Mouse (Mus musculus): Measurements from ENCODE around the gene Bag6.
A peak's percentile ranks its signal among the peaks of the same experiment; 100 is the strongest.

Gene Bag6

GRCm38 (mm10) chr17:35134801-35135590 is at the start of gene Bag6:
TSS of gene Bag6 (plus strand) at chr17:35135178.
- peak; percentile 83 to 94 for DNase-seq (ENCODE audit: low spot score in 2 of 2)

GRCm38 (mm10) chr17:35085208-35085865 is 49.6 kb upstream of the Bag6 start, which contains the start of gene Ly6g6f:
TSS of gene Ly6g6f (minus strand) at chr17:35085610.
- no peak for DNase-seq (ENCODE audit: low spot score in 2 of 2)

GRCm38 (mm10) chr17:35088151-35088550 is 46.8 kb upstream of the Bag6 start:
- DNase-seq (ENCODE audit: low spot score in 2 of 2): no peak

- DNase-seq (ENCODE audit: low spot score in 2 of 2): peak; percentile 83 to 94
Measured at GRCm38 (mm10) chr17:35088825-35089644, 45.9 kb upstream of the Bag6 start, which contains the start of gene Abhd16a. TSS of gene Abhd16a (plus strand) at chr17:35089263.

GRCm38 (mm10) chr17:35090166-35090932 is 44.6 kb upstream of the Bag6 start:
- DNase-seq (ENCODE audit: low spot score in 2 of 2): no peak

GRCm38 (mm10) chr17:35092403-35093198 is 42.4 kb upstream of the Bag6 start:
- DNase-seq (ENCODE audit: low spot score in 2 of 2): no peak

GRCm38 (mm10) chr17:35094475-35095365 is 40.3 kb upstream of the Bag6 start:
- no peak for DNase-seq (ENCODE audit: low spot score in 2 of 2)

- no peak for DNase-seq (ENCODE audit: low spot score in 2 of 2)
Measured at GRCm38 (mm10) chr17:35096597-35096996, 38.4 kb upstream of the Bag6 start.

- peak; percentile 52 to 55 for DNase-seq (ENCODE audit: low spot score in 2 of 2)
Measured at GRCm38 (mm10) chr17:35097164-35097655, 37.8 kb upstream of the Bag6 start.

GRCm38 (mm10) chr17:35100196-35100765 is 34.7 kb upstream of the Bag6 start:
- no peak for DNase-seq (ENCODE audit: low spot score in 2 of 2)

- no peak for DNase-seq (ENCODE audit: low spot score in 2 of 2)
Measured at GRCm38 (mm10) chr17:35101161-35101560, 33.8 kb upstream of the Bag6 start.

GRCm38 (mm10) chr17:35102299-35102698 is 32.7 kb upstream of the Bag6 start:
- DNase-seq (ENCODE audit: low spot score in 2 of 2): no peak

- DNase-seq (ENCODE audit: low spot score in 2 of 2): no peak
Measured at GRCm38 (mm10) chr17:35103221-35103690, 31.7 kb upstream of the Bag6 start.

GRCm38 (mm10) chr17:35104079-35104478 is 30.9 kb upstream of the Bag6 start:
- DNase-seq (ENCODE audit: low spot score in 2 of 2): no peak

GRCm38 (mm10) chr17:35104754-35105153 is 30.2 kb upstream of the Bag6 start:
- no peak for DNase-seq (ENCODE audit: low spot score in 2 of 2)

GRCm38 (mm10) chr17:35105740-35106389 is 29.1 kb upstream of the Bag6 start:
- DNase-seq (ENCODE audit: low spot score in 2 of 2): no peak

- no peak for DNase-seq (ENCODE audit: low spot score in 2 of 2)
Measured at GRCm38 (mm10) chr17:35106522-35106921, 28.5 kb upstream of the Bag6 start.

- DNase-seq (ENCODE audit: low spot score in 2 of 2): no peak
Measured at GRCm38 (mm10) chr17:35108097-35108496, 26.9 kb upstream of the Bag6 start, which contains the start of gene Ly6g5c. TSS of gene Ly6g5c (plus strand) at chr17:35108279.
